Mouse (Mus musculus): ENCODE data around the gene Prickle4. TPM values are rescaled to one million over a fixed set of nuclear protein-coding genes. Genes with fewer than 3 reads are reported as not detected.
"Not testable (repeated sequence)": the region's sequence is repeated elsewhere in the genome, so short reads cannot be mapped to it uniquely, and the experiment has no call there.

The Prickle4 gene
- polyA plus RNA-seq, 1 experiment, result not detected

DNA sequence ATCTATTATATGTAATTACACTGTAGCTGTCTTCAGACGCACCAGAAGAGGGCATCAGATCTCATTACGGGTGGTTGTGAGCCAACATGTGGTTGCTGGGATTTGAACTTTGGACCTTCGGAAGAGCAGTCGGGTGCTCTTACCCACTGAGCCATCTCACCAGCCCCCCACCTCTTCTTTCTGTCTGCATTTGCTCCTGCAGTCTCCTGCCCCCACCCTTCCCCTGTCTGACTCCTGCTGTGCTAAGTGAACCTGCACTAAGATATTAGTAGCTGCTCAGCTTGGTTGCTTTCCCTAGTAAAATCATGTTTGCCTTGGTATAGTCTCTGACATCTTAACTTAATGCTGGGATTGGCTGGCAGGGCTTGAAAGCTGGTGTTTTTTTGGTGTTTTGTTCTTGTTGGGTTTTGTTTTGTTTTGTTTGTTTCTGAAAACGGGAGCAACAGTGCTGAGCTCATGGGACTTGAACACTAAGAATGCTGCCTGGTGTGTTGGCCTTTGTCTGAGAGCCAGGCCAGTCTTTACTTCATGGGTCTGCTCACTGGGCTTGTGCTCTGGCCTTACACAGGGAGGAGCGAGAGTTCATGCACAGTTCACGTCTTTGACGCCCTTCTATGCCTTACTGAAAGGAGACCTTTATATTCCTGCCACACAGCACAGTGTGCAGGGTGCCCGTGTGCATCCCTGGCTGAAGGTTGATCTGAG, 31.4 kb downstream of the Prickle4 start:
- 26% methylated on average over 9 of the region's 9 CpGs for WGBS
- Histone ChIP-seq H3K4me1 (ENCODE audit: control insufficient read depth, insufficient read depth, low read length) (peaks cover 3% of the 10 kb centered on the region), H3K27ac (ENCODE audit: insufficient read depth, low read depth, low read length) (no peak overlapping the region), H3K4me3 (ENCODE audit: insufficient read depth, low read depth, low read length) (no peak overlapping the region)
- no peak for TF ChIP-seq POLR2A (IDR thresholded peaks at IDR 0.05; ENCODE audit: insufficient read depth, low read depth, low read length)
- no peak for TF ChIP-seq CTCF (IDR thresholded peaks at IDR 0.05; ENCODE audit: insufficient read depth, low read depth, low read length)

- 79% methylated on average over 3 of the region's 3 CpGs for WGBS
- Histone ChIP-seq H3K4me3 (ENCODE audit: insufficient read depth, low read depth, low read length) (no peak overlapping the region), H3K27ac (ENCODE audit: insufficient read depth, low read depth, low read length) (no peak overlapping the region), H3K4me1 (ENCODE audit: control insufficient read depth, insufficient read depth, low read length) (peaks cover 3% of the 10 kb centered on the region)
- no peak for TF ChIP-seq POLR2A (IDR thresholded peaks at IDR 0.05; ENCODE audit: insufficient read depth, low read depth, low read length)
- no peak for TF ChIP-seq CTCF (IDR thresholded peaks at IDR 0.05; ENCODE audit: insufficient read depth, low read depth, low read length)
Measured at GRCm38 (mm10) chr17:47658741-47659243, 35.7 kb downstream of the Prickle4 start.

GRCm38 (mm10) chr17:47657901-47658300, 36.6 kb downstream of the Prickle4 start:
- Histone ChIP-seq H3K27ac (ENCODE audit: insufficient read depth, low read depth, low read length) (no peak overlapping the region), H3K4me3 (ENCODE audit: insufficient read depth, low read depth, low read length) (no peak overlapping the region), H3K4me1 (ENCODE audit: control insufficient read depth, insufficient read depth, low read length) (no peaks in the 10 kb centered on the region; the same call in 1 of the 2 replicates)
- 88% methylated on average over 4 of the region's 4 CpGs for WGBS
- TF ChIP-seq CTCF (IDR thresholded peaks at IDR 0.05; ENCODE audit: insufficient read depth, low read depth, low read length) (no peak), POLR2A (IDR thresholded peaks at IDR 0.05; ENCODE audit: insufficient read depth, low read depth, low read length) (no peak)

DNA sequence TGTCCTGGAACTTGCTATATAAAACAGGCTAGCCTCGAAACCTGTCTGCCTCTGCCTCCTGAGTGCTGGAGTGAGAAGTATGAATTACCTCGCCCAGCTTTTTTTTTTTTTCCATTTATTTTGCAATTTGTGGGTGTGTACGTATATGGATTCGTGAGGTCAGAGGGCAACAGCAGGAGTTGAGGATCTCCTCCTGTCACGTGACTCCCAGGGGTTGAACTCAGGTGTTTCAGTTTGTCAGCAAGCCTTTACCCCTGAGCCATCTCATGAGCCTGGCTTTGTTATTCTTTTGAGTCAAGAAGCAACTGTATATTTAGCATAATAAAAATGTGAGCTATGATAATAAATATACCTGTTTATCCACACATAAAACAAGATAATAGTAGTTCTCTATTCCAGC, 38.8 kb downstream of the Prickle4 start:
- TF ChIP-seq POLR2A (IDR thresholded peaks at IDR 0.05; ENCODE audit: insufficient read depth, low read depth, low read length) (no peak), CTCF (IDR thresholded peaks at IDR 0.05; ENCODE audit: insufficient read depth, low read depth, low read length) (no peak)
- Histone ChIP-seq H3K27ac (ENCODE audit: insufficient read depth, low read depth, low read length) (no peak overlapping the region), H3K4me3 (ENCODE audit: insufficient read depth, low read depth, low read length) (no peak overlapping the region), H3K4me1 (ENCODE audit: control insufficient read depth, insufficient read depth, low read length) (no peaks in the 10 kb centered on the region)
- 92% methylated on average over 5 of the region's 5 CpGs for WGBS

DNA sequence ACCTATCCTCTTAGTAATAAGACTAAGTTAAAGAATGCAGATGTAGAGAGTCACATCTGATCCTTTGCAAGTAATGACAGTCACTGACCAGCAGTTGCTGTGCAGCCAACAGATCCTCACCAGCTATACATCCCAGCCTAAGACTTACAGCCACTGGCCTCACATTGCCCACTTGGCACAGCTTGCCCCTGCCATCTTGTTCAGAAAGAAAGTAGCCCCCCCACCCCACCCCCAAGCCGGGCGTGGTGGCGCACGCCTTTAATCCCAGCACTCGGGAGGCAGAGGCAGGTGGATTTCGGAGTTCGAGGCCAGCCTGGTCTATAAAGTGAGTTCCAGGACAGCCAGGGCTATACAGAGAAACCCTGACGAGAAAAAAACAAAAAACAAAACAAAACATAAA, 40.2 kb downstream of the Prickle4 start:
- H3K4me1 ChIP-seq (ENCODE audit: control insufficient read depth, insufficient read depth, low read length); H3K27ac ChIP-seq (ENCODE audit: insufficient read depth, low read depth, low read length); H3K4me3 ChIP-seq (ENCODE audit: insufficient read depth, low read depth, low read length): not testable (repeated sequence)
- WGBS, result 96% methylated on average over 8 of the region's 8 CpGs

- Histone ChIP-seq H3K27ac (ENCODE audit: insufficient read depth, low read depth, low read length) (no peak overlapping the region), H3K4me1 (ENCODE audit: control insufficient read depth, insufficient read depth, low read length) (no peaks in the 10 kb centered on the region), H3K4me3 (ENCODE audit: insufficient read depth, low read depth, low read length) (no peak overlapping the region)
- TF ChIP-seq CTCF (IDR thresholded peaks at IDR 0.05; ENCODE audit: insufficient read depth, low read depth, low read length) (no peak), POLR2A (IDR thresholded peaks at IDR 0.05; ENCODE audit: insufficient read depth, low read depth, low read length) (no peak)
- 93% methylated on average over 2 of the region's 2 CpGs for WGBS
Measured at GRCm38 (mm10) chr17:47651953-47652352, 42.6 kb downstream of the Prickle4 start.

- no peak for TF ChIP-seq CTCF (IDR thresholded peaks at IDR 0.05; ENCODE audit: insufficient read depth, low read depth, low read length)
- no peak for TF ChIP-seq POLR2A (IDR thresholded peaks at IDR 0.05; ENCODE audit: insufficient read depth, low read depth, low read length)
- Histone ChIP-seq H3K27ac (ENCODE audit: insufficient read depth, low read depth, low read length) (no peak overlapping the region), H3K4me1 (ENCODE audit: control insufficient read depth, insufficient read depth, low read length) (no peaks in the 10 kb centered on the region), H3K4me3 (ENCODE audit: insufficient read depth, low read depth, low read length) (no peak overlapping the region)
- 66% methylated on average over 4 of the region's 4 CpGs for WGBS
Measured at GRCm38 (mm10) chr17:47648966-47649365, 45.6 kb downstream of the Prickle4 start.

- 100% methylated on average over 1 of the region's 1 CpGs for WGBS
- TF ChIP-seq CTCF (IDR thresholded peaks at IDR 0.05; ENCODE audit: insufficient read depth, low read depth, low read length), result no peak
- no peak for TF ChIP-seq POLR2A (IDR thresholded peaks at IDR 0.05; ENCODE audit: insufficient read depth, low read depth, low read length)
- Histone ChIP-seq H3K4me1 (ENCODE audit: control insufficient read depth, insufficient read depth, low read length) (no peaks in the 10 kb centered on the region), H3K27ac (ENCODE audit: insufficient read depth, low read depth, low read length) (no peak overlapping the region), H3K4me3 (ENCODE audit: insufficient read depth, low read depth, low read length) (no peak overlapping the region)
Measured at GRCm38 (mm10) chr17:47646683-47647082, 47.9 kb downstream of the Prickle4 start.

DNA sequence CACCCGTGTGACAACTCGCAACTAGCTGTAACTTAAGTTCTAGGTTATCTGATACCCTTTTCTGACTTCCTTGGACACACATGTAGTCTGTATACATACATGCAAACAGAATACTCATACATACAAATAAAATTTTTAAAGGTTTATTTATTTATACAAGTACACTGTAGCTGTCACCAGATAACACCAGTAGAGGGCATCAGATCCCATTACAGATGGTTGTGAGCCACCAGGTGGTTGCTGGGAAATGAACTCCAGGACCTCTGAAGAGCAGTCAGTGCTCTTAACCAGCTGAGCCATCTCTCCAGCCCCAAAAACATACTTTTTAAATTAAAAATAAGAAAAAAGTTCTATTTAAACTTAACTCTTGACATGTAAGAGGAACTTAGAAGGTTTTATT, 51.5 kb downstream of the Prickle4 start:
- 86% methylated on average over 2 of the region's 2 CpGs for WGBS
- no peaks in the 10 kb centered on the region for H3K4me1 ChIP-seq (ENCODE audit: control insufficient read depth, insufficient read depth, low read length)
- H3K4me3 ChIP-seq (ENCODE audit: insufficient read depth, low read depth, low read length), result no peak overlapping the region
- TF ChIP-seq CTCF (IDR thresholded peaks at IDR 0.05; ENCODE audit: insufficient read depth, low read depth, low read length), result no peak
- no peak for TF ChIP-seq POLR2A (IDR thresholded peaks at IDR 0.05; ENCODE audit: insufficient read depth, low read depth, low read length)
- no peak overlapping the region for H3K27ac ChIP-seq (ENCODE audit: insufficient read depth, low read depth, low read length)

Other genes starting within 250 kb of the Prickle4 start
- gene Taf8, start 192.4 kb downstream of the Prickle4 start, polyA plus RNA-seq (2012; ENCODE audit: insufficient read depth, insufficient read length, low replicate concordance, missing spikeins), result not detected in 2 replicates
- gene Ccnd3, start 189.7 kb downstream of the Prickle4 start, polyA plus RNA-seq (2012; ENCODE audit: insufficient read depth, insufficient read length, low replicate concordance, missing spikeins), result 292 and 423 TPM in 2 replicates
- not detected in 2 replicates for gene Bysl, start 83.2 kb downstream of the Prickle4 start, polyA plus RNA-seq (2012; ENCODE audit: insufficient read depth, insufficient read length, low replicate concordance, missing spikeins)
- gene Med20, start 83.2 kb downstream of the Prickle4 start, polyA plus RNA-seq (2012; ENCODE audit: insufficient read depth, insufficient read length, low replicate concordance, missing spikeins), result not detected in 2 replicates
- gene Gm20517, start 83.1 kb downstream of the Prickle4 start, polyA plus RNA-seq (2012; ENCODE audit: insufficient read depth, insufficient read length, low replicate concordance, missing spikeins), result not detected in 2 replicates
- gene Usp49, start 64.0 kb downstream of the Prickle4 start, polyA plus RNA-seq (2012; ENCODE audit: insufficient read depth, insufficient read length, low replicate concordance, missing spikeins), result not detected in 2 replicates
- not detected in 2 replicates for gene Tomm6, start 6.3 kb downstream of the Prickle4 start, polyA plus RNA-seq (2012; ENCODE audit: insufficient read depth, insufficient read length, low replicate concordance, missing spikeins)
- not detected in 2 replicates for gene Frs3, start 5.7 kb downstream of the Prickle4 start, polyA plus RNA-seq (2012; ENCODE audit: insufficient read depth, insufficient read length, low replicate concordance, missing spikeins)
- gene Gm21981, start 281 bp downstream of the Prickle4 start, polyA plus RNA-seq (2012; ENCODE audit: insufficient read depth, insufficient read length, low replicate concordance, missing spikeins), result not detected in 2 replicates
- not detected in 2 replicates for gene Pgc, start 32.1 kb upstream of the Prickle4 start, polyA plus RNA-seq (2012; ENCODE audit: insufficient read depth, insufficient read length, low replicate concordance, missing spikeins)
- not detected in 2 replicates for gene Tfeb, start 42.3 kb upstream of the Prickle4 start, polyA plus RNA-seq (2012; ENCODE audit: insufficient read depth, insufficient read length, low replicate concordance, missing spikeins)
- not detected in 2 replicates for gene Mdfi, start 140.0 kb upstream of the Prickle4 start, polyA plus RNA-seq (2012; ENCODE audit: insufficient read depth, insufficient read length, low replicate concordance, missing spikeins)
- not detected in 2 replicates for gene Foxp4, start 229.9 kb upstream of the Prickle4 start, polyA plus RNA-seq (2012; ENCODE audit: insufficient read depth, insufficient read length, low replicate concordance, missing spikeins)

Measured in olfactory bulb, adult 2 months (tissue).